Mouse (Mus musculus): ENCODE results near the gene Nemp2. TPM values are rescaled to one million over a fixed set of nuclear protein-coding genes. Genes with fewer than 3 reads are reported as not detected.

Gene Nemp2
- polyA plus RNA-seq, 1 experiment, result 2.3 TPM

DNA sequence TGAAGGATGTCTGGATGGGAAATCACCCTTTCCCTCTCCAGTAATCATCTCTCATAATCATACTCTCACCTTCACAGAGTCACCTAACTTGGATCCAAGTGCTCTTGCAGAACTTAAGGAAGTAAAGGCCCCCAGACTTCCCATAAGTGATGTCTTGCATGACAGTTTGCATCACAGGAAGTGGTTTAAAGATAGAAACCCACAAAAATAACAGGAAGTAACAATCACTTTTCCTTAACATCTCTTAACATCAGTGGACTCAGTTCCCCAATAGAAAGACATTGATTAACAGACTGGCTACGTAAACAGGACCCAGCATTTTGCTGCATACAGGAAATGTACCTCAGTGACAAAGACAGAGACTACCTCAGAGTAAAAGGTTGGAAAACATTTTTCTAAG is 22.9 kb downstream of the Nemp2 start:
- Histone ChIP-seq H3K27me3 (ENCODE audit: control insufficient read depth, insufficient read depth, low read length) (no peaks in the 10 kb centered on the region), H3K4me3 (ENCODE audit: low read depth, low read length) (no peak overlapping the region), H3K27ac (ENCODE audit: insufficient read depth, low read depth, low read length) (no peak overlapping the region), H3K4me1 (ENCODE audit: control insufficient read depth, insufficient read depth, insufficient read length, low read length) (no peaks in the 10 kb centered on the region), H3K36me3 (ENCODE audit: control insufficient read depth, insufficient read depth, low read length) (peaks cover 16% of the 10 kb centered on the region)
- no peak for TF ChIP-seq CTCF (IDR thresholded peaks at IDR 0.05; ENCODE audit: extremely low read depth, insufficient read length, insufficient replicate concordance, low read depth, low read length)
- TF ChIP-seq POLR2A (IDR thresholded peaks at IDR 0.05; ENCODE audit: low read depth, low read length), result no peak
- 93% methylated on average over 1 of the region's 1 CpGs for WGBS

DNA sequence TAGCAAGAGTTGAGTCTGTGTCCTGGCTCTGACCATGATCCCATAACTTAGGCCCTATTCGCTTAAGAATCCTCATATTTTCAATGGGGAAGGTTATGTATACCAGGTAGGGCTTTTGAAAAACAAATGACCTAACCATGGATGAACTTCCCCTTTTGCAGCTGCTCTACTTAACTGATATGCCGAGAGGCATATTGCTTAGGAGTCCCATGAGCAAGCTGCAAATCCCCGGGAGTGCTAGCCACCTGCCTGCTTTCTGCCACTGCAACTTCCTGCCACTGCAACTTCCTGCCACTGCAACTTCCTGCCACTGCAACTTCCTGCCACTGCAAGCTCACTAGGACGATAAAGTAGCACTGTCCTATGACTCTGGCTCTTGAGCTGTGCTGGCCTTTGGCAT is 24.6 kb downstream of the Nemp2 start:
- 71% methylated on average over 4 of the region's 4 CpGs for WGBS
- Histone ChIP-seq H3K27me3 (ENCODE audit: control insufficient read depth, insufficient read depth, low read length) (no peaks in the 10 kb centered on the region), H3K27ac (ENCODE audit: insufficient read depth, low read depth, low read length) (no peak overlapping the region), H3K4me1 (ENCODE audit: control insufficient read depth, insufficient read depth, insufficient read length, low read length) (no peaks in the 10 kb centered on the region), H3K4me3 (ENCODE audit: low read depth, low read length) (no peak overlapping the region), H3K36me3 (ENCODE audit: control insufficient read depth, insufficient read depth, low read length) (peaks cover 20% of the 10 kb centered on the region)
- TF ChIP-seq POLR2A (IDR thresholded peaks at IDR 0.05; ENCODE audit: low read depth, low read length), result no peak
- no peak for TF ChIP-seq CTCF (IDR thresholded peaks at IDR 0.05; ENCODE audit: extremely low read depth, insufficient read length, insufficient replicate concordance, low read depth, low read length)

DNA sequence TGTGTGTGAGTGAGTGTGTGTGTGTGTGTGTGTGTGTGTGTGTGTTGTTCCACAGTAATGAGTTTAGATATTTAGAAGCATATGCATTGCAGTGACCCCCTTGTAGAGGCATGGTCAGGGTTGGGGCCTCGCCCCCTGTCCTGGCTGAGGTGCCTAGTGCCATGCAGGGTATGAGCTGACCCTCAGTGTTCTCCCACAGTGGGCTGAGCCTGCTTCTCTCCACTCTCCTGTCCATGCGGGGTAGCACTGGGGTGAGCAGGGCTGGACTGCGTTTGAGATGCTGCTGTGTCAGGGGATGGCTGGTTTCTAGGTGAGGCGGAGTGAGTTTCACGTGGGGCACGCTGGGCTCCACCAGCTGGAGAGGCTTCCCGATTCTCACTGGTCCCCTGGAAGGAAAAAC is 27.7 kb downstream of the Nemp2 start:
- WGBS, result 92% methylated on average over 7 of the region's 7 CpGs
- H3K4me3 ChIP-seq (ENCODE audit: low read depth, low read length), result no peak overlapping the region
- no peak overlapping the region for H3K27ac ChIP-seq (ENCODE audit: insufficient read depth, low read depth, low read length)
- no peaks in the 10 kb centered on the region for H3K4me1 ChIP-seq (ENCODE audit: control insufficient read depth, insufficient read depth, insufficient read length, low read length)
- H3K27me3 ChIP-seq (ENCODE audit: control insufficient read depth, insufficient read depth, low read length), result no peaks in the 10 kb centered on the region
- no peak for TF ChIP-seq CTCF (IDR thresholded peaks at IDR 0.05; ENCODE audit: extremely low read depth, insufficient read length, insufficient replicate concordance, low read depth, low read length)
- no peak for TF ChIP-seq POLR2A (IDR thresholded peaks at IDR 0.05; ENCODE audit: low read depth, low read length)
- peaks cover 29% of the 10 kb centered on the region for H3K36me3 ChIP-seq (ENCODE audit: control insufficient read depth, insufficient read depth, low read length)

DNA sequence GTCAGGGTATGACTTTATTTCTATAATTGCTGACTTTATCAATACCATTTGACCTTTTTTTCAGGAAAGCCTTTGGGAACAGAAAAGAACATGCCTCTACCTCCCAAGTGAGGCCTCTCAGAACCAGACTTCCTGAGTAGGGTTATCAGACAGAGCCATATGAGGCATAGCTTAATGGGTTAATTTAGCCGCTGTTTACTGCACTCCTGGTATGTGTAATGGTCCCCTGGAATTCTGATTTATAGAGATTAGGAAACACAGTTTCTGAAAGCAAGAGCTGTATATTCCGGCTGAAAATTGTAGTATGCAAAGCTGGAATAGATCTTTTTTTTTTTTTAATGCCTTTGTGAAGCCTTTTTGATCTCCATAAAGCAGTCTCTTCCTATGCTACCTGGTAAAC is 29.8 kb downstream of the Nemp2 start:
- 68% methylated on average over 2 of the region's 2 CpGs for WGBS
- TF ChIP-seq CTCF (IDR thresholded peaks at IDR 0.05; ENCODE audit: extremely low read depth, insufficient read length, insufficient replicate concordance, low read depth, low read length) (no peak), POLR2A (IDR thresholded peaks at IDR 0.05; ENCODE audit: low read depth, low read length) (no peak)
- Histone ChIP-seq H3K4me1 (ENCODE audit: control insufficient read depth, insufficient read depth, insufficient read length, low read length) (no peaks in the 10 kb centered on the region), H3K27ac (ENCODE audit: insufficient read depth, low read depth, low read length) (no peak overlapping the region), H3K4me3 (ENCODE audit: low read depth, low read length) (no peak overlapping the region), H3K36me3 (ENCODE audit: control insufficient read depth, insufficient read depth, low read length) (peaks cover 30% of the 10 kb centered on the region), H3K27me3 (ENCODE audit: control insufficient read depth, insufficient read depth, low read length) (no peaks in the 10 kb centered on the region)

DNA sequence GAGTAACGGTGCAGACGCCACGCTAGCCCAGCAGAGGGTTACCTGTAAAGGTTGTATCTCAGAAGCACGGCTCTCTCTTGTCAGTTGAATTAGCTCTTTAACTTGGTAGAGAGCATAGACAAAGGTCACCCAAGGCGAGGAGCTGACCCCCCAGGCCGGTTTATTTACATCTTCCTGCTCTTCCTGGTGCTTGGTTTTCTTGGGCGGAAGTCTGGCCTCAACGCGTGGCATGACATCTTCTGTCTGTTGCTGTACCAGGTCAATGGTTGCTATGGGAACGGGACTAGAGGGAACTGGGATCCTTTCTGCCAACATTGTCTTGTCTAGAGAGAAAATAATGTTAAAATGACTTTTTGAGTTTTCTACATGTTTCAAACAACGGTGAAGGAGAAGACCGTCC is 30.3 kb downstream of the Nemp2 start:
- 85% methylated on average over 12 of the region's 12 CpGs for WGBS
- Histone ChIP-seq H3K27ac (ENCODE audit: insufficient read depth, low read depth, low read length) (no peak overlapping the region), H3K4me3 (ENCODE audit: low read depth, low read length) (no peak overlapping the region), H3K4me1 (ENCODE audit: control insufficient read depth, insufficient read depth, insufficient read length, low read length) (no peaks in the 10 kb centered on the region), H3K27me3 (ENCODE audit: control insufficient read depth, insufficient read depth, low read length) (no peaks in the 10 kb centered on the region), H3K36me3 (ENCODE audit: control insufficient read depth, insufficient read depth, low read length) (peaks cover 30% of the 10 kb centered on the region)
- TF ChIP-seq POLR2A (IDR thresholded peaks at IDR 0.05; ENCODE audit: low read depth, low read length) (no peak), CTCF (IDR thresholded peaks at IDR 0.05; ENCODE audit: extremely low read depth, insufficient read length, insufficient replicate concordance, low read depth, low read length) (no peak)

DNA sequence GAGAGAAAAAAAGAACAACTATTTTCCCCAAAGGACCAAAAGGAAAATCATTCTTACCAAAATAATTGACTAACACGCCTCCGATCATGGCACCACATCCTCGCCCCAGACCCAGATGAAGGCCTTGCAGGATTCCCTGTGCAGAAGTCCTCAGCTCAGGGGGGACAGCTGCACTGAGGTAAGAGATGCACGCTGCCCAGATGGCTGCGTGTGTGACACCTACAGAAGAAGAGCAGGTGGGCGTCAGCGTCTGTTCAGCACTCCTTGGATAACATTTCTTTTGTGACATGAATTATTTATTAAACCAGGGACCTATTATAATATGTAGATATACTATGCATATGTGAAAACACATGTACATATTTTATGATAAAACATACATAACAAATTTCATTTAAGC is 32.7 kb downstream of the Nemp2 start:
- Histone ChIP-seq H3K27ac (ENCODE audit: insufficient read depth, low read depth, low read length) (no peak overlapping the region), H3K4me1 (ENCODE audit: control insufficient read depth, insufficient read depth, insufficient read length, low read length) (no peaks in the 10 kb centered on the region), H3K4me3 (ENCODE audit: low read depth, low read length) (no peak overlapping the region), H3K36me3 (ENCODE audit: control insufficient read depth, insufficient read depth, low read length) (peaks cover 19% of the 10 kb centered on the region), H3K27me3 (ENCODE audit: control insufficient read depth, insufficient read depth, low read length) (no peaks in the 10 kb centered on the region)
- TF ChIP-seq POLR2A (IDR thresholded peaks at IDR 0.05; ENCODE audit: low read depth, low read length) (no peak), CTCF (IDR thresholded peaks at IDR 0.05; ENCODE audit: extremely low read depth, insufficient read length, insufficient replicate concordance, low read depth, low read length) (no peak)
- WGBS, result 96% methylated on average over 7 of the region's 7 CpGs

DNA sequence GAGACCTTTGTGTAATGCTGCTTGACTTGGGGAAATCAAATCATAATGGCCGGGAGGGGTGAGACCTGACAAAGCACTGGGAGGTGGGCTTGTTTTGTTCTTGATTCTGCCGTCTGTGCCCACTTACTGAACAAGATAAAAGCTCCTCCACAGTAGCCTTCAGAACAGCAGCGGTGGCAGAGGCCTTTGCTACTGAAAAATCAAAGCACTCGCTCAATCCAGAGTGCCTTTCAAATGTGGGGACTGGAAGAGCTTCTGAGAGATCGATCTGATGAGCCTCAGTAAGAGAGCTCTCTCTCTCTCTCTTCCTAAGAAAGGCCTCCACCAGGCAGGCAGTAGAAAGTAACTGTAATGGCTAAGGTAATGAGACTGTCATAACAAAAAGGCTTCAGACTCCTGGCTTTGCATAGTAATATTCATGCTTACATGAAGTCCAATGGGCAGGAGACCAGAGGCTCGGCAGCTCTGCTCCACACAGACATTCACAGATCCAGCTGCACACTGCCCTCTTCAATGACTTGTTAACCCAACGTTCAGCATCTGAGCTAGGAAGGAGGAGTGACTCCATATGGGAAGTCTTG is 38.3 kb downstream of the Nemp2 start:
- H3K36me3 ChIP-seq (ENCODE audit: control insufficient read depth, insufficient read depth, low read length), result peaks cover 1% of the 10 kb centered on the region; the same call in 1 of the 2 replicates
- H3K4me1 ChIP-seq (ENCODE audit: control insufficient read depth, insufficient read depth, insufficient read length, low read length), result no peaks in the 10 kb centered on the region
- no peaks in the 10 kb centered on the region for H3K27me3 ChIP-seq (ENCODE audit: control insufficient read depth, insufficient read depth, low read length)
- no peak overlapping the region for H3K27ac ChIP-seq (ENCODE audit: insufficient read depth, low read depth, low read length)
- 70% methylated on average over 7 of the region's 7 CpGs for WGBS
- no peak overlapping the region for H3K4me3 ChIP-seq (ENCODE audit: low read depth, low read length)
- TF ChIP-seq CTCF (IDR thresholded peaks at IDR 0.05; ENCODE audit: extremely low read depth, insufficient read length, insufficient replicate concordance, low read depth, low read length) (no peak), POLR2A (IDR thresholded peaks at IDR 0.05; ENCODE audit: low read depth, low read length) (no peak)

All from small intestine, adult 2 months (tissue).